Mouse (Mus musculus): ENCODE data around the gene Cd300ld. TPM values are rescaled to one million over a fixed set of nuclear protein-coding genes. Genes with fewer than 3 reads are reported as not detected.

The Cd300ld gene
- polyA plus RNA-seq, 1 experiment, result 6.2 TPM

Other genes starting within 250 kb of the Cd300ld start
- 0.99 TPM in 1 of 2 replicates, not detected in the other for gene Kif19a, start 224.5 kb downstream of the Cd300ld start, polyA plus RNA-seq (2012; ENCODE audit: insufficient read depth, insufficient read length, missing spikeins)
- gene Btbd17, start 194.0 kb downstream of the Cd300ld start, polyA plus RNA-seq (2012; ENCODE audit: insufficient read depth, insufficient read length, missing spikeins), result not detected in 2 replicates
- not detected in 2 replicates for gene Gpr142, start 191.0 kb downstream of the Cd300ld start, polyA plus RNA-seq (2012; ENCODE audit: insufficient read depth, insufficient read length, missing spikeins)
- gene Gprc5c, start 138.8 kb downstream of the Cd300ld start, polyA plus RNA-seq (2012; ENCODE audit: insufficient read depth, insufficient read length, missing spikeins), result 5.4 and 8.4 TPM in 2 replicates
- 0.58 and 1.1 TPM in 2 replicates for gene Cd300a, start 99.9 kb downstream of the Cd300ld start, polyA plus RNA-seq (2012; ENCODE audit: insufficient read depth, insufficient read length, missing spikeins)
- gene Cd300lb, start 55.5 kb downstream of the Cd300ld start, polyA plus RNA-seq (2012; ENCODE audit: insufficient read depth, insufficient read length, missing spikeins), result 0.58 and 1.1 TPM in 2 replicates
- not detected in 2 replicates for gene Cd300c, start 20.8 kb downstream of the Cd300ld start, polyA plus RNA-seq (2012; ENCODE audit: insufficient read depth, insufficient read length, missing spikeins)
- gene Cd300c2, start 12.0 kb upstream of the Cd300ld start, polyA plus RNA-seq (2012; ENCODE audit: insufficient read depth, insufficient read length, missing spikeins), result 1.7 and 2.1 TPM in 2 replicates
- not detected in 2 replicates for gene Cd300ld2, start 26.3 kb upstream of the Cd300ld start, polyA plus RNA-seq (2012; ENCODE audit: insufficient read depth, insufficient read length, missing spikeins)
- 3.8 TPM in 1 of 2 replicates, not detected in the other for gene Cd300ld4, start 37.1 kb upstream of the Cd300ld start, polyA plus RNA-seq (2012; ENCODE audit: insufficient read depth, insufficient read length, missing spikeins)
- 1.5 and 3.8 TPM in 2 replicates for gene Cd300ld5, start 47.8 kb upstream of the Cd300ld start, polyA plus RNA-seq (2012; ENCODE audit: insufficient read depth, insufficient read length, missing spikeins)
- 5.7 and 13.3 TPM in 2 replicates for gene Cd300ld3, start 58.5 kb upstream of the Cd300ld start, polyA plus RNA-seq (2012; ENCODE audit: insufficient read depth, insufficient read length, missing spikeins)
- gene Cd300e, start 72.3 kb upstream of the Cd300ld start, polyA plus RNA-seq (2012; ENCODE audit: insufficient read depth, insufficient read length, missing spikeins), result not detected in 2 replicates
- gene Rab37, start 101.5 kb upstream of the Cd300ld start, polyA plus RNA-seq (2012; ENCODE audit: insufficient read depth, insufficient read length, missing spikeins), result 0.79 and 1.2 TPM in 2 replicates
- 0.28 TPM in 1 of 2 replicates, not detected in the other for gene Cd300lf, start 144.1 kb upstream of the Cd300ld start, polyA plus RNA-seq (2012; ENCODE audit: insufficient read depth, insufficient read length, missing spikeins)
- gene Slc9a3r1, start 173.4 kb upstream of the Cd300ld start, polyA plus RNA-seq (2012; ENCODE audit: insufficient read depth, insufficient read length, missing spikeins), result 5.3 and 5.9 TPM in 2 replicates
- gene Tmem104, start 197.6 kb upstream of the Cd300ld start, polyA plus RNA-seq (2012; ENCODE audit: insufficient read depth, insufficient read length, missing spikeins), result 8.5 and 8.8 TPM in 2 replicates
- 20.9 and 29.3 TPM in 2 replicates for gene Nat9, start 197.9 kb upstream of the Cd300ld start, polyA plus RNA-seq (2012; ENCODE audit: insufficient read depth, insufficient read length, missing spikeins)

Data from brown adipose tissue, adult 24 weeks (tissue).